Mouse (Mus musculus) neural tube, postnatal 0 days (tissue): ENCODE results near the gene Gria3. TPM values are rescaled to one million over a fixed set of nuclear protein-coding genes. Genes with fewer than 3 reads are reported as not detected.

Source experiments
- microRNA-seq: library from miRNA; unstranded; fragments of <30 nt; microRNA quantifications from one replicate; pipeline ENCODE4, GENCODE M21; 2016
- polyA plus RNA-seq: library from polyadenylated mRNA; unstranded; fragments of >200 nt; fragmentation: Nextera tagmentation; extraction: Ambion mirVana; gene quantifications from 2 replicates; pipeline ENCODE4 v1.2.1, GENCODE M21; 2015

The Gria3 gene
- 18.6 and 18.8 TPM in 2 replicates for polyA plus RNA-seq

DNA sequence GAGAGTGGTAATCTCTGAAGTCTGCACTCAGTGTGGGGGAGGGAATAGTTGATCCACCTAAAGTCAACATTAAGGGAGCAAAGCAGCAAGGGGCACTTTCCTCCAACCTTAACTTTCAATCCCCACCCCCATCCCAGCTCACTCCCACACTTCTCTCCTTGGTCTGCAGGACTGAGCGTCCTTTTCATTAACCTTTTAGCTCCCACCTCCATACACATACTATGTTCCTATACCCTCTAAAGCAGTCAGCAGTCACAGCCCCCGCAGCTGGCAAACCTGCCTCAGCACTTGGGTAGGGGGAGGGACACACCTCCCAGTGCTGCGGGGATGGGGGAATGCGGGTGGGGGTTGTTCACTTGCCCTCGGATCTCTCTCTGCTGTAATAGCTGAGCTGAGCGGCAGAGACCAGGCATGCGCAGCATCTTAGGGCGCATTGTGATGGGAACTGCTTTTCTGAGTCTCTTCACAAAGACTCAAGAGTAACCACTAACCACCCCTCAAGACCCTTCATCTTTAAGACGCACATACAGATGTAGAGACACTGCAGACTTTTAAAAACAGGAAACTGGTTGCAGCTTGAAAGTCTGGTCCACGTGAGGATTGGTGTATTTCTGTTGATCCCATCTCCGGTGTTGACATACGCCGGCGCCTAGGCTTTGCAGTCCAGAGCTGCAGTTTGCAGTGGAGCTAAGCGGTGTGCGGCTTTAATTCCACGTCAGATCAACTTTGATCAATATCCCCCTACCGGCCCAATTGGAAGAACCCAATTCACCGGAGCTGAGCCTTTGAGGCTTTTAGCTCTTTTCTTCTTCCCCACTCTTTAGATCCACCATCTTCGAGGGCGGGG lies at the start of gene Gria3:
TSS of gene Gria3 (plus strand) at position 797 of the 847 bp plus-strand sequence.

Small RNA genes within 50 kb of the gene (microRNA-seq; reads per million reads assigned to microRNA genes)
- not detected for gene Gm22413
